Mouse (Mus musculus) cerebellum, adult 11-12 months (tissue): ENCODE measurements at regions not wholly inside any gene's neighbourhood (a gene's known extent, or its start where the extent isn't known, plus 50 kb on each side); places are given as distances from the start of the nearest gene placed in this dataset.
A peak's percentile ranks its signal among the peaks of the same experiment; 100 is the strongest.
"Not testable (repeated sequence)": the region's sequence is repeated elsewhere in the genome, so short reads cannot be mapped to it uniquely, and the experiment has no call there.

Experiments used
- DNase-seq: peaks from one replicate; pipeline ENCODE4 v3.0.0; 2022

- DNase-seq: not testable (repeated sequence)
Observed at GRCm38 (mm10) chr17:82922986-82923385, 292.1 kb upstream of the Pkdcc start.

GRCm38 (mm10) chr17:82925751-82926150, 289.3 kb upstream of the Pkdcc start:
- DNase-seq: no peak

GRCm38 (mm10) chr17:82927681-82928080, 287.4 kb upstream of the Pkdcc start:
- DNase-seq: no peak

GRCm38 (mm10) chr17:82929511-82929910, 285.6 kb upstream of the Pkdcc start:
- DNase-seq: no peak

GRCm38 (mm10) chr17:82930738-82931137, 284.4 kb upstream of the Pkdcc start:
- no peak for DNase-seq

- DNase-seq: no peak
Observed at GRCm38 (mm10) chr17:82931476-82931875, 283.6 kb upstream of the Pkdcc start.

GRCm38 (mm10) chr17:82936836-82937235, 278.3 kb upstream of the Pkdcc start:
- DNase-seq: no peak

GRCm38 (mm10) chr17:82946083-82946482, 269.0 kb upstream of the Pkdcc start:
- DNase-seq: no peak

GRCm38 (mm10) chr17:82949794-82950193, 265.3 kb upstream of the Pkdcc start:
- no peak for DNase-seq

- DNase-seq: no peak
Observed at GRCm38 (mm10) chr17:82950268-82950667, 264.8 kb upstream of the Pkdcc start.

GRCm38 (mm10) chr17:82957409-82957808, 257.7 kb upstream of the Pkdcc start:
- DNase-seq: no peak

- no peak for DNase-seq
Observed at GRCm38 (mm10) chr17:82963374-82963773, 251.7 kb upstream of the Pkdcc start.

GRCm38 (mm10) chr17:82999710-83000109, 215.4 kb upstream of the Pkdcc start:
- DNase-seq: no peak

GRCm38 (mm10) chr17:83000411-83000810, 214.7 kb upstream of the Pkdcc start:
- DNase-seq: no peak

GRCm38 (mm10) chr17:83001567-83001966, 213.5 kb upstream of the Pkdcc start:
- DNase-seq: no peak

GRCm38 (mm10) chr17:83010845-83011244, 204.2 kb upstream of the Pkdcc start:
- DNase-seq: no peak

- no peak for DNase-seq
Observed at GRCm38 (mm10) chr17:83015656-83016055, 199.4 kb upstream of the Pkdcc start.

GRCm38 (mm10) chr17:83016936-83017335, 198.2 kb upstream of the Pkdcc start:
- no peak for DNase-seq

GRCm38 (mm10) chr17:83019267-83019666, 195.8 kb upstream of the Pkdcc start:
- no peak for DNase-seq

- DNase-seq: peak; percentile 57
Observed at GRCm38 (mm10) chr17:83020576-83020975, 194.5 kb upstream of the Pkdcc start.

- DNase-seq: peak; percentile 43
Observed at GRCm38 (mm10) chr17:83025340-83025816, 189.7 kb upstream of the Pkdcc start.

- no peak for DNase-seq
Observed at GRCm38 (mm10) chr17:83034914-83035573, 180.0 kb upstream of the Pkdcc start.

GRCm38 (mm10) chr17:83035574-83035918, 179.5 kb upstream of the Pkdcc start:
- DNase-seq: no peak

GRCm38 (mm10) chr17:83039563-83039962, 175.5 kb upstream of the Pkdcc start:
- DNase-seq: no peak

- DNase-seq: no peak
Observed at GRCm38 (mm10) chr17:83044515-83044914, 170.6 kb upstream of the Pkdcc start.
